Mouse (Mus musculus): ENCODE data around the gene Mfge8. TPM values are rescaled to one million over a fixed set of nuclear protein-coding genes. Genes with fewer than 3 reads are reported as not detected.

Mfge8 gene
- 1 to 10 TPM; 7.2 to 9.3 TPM for total RNA-seq (2023)

DNA sequence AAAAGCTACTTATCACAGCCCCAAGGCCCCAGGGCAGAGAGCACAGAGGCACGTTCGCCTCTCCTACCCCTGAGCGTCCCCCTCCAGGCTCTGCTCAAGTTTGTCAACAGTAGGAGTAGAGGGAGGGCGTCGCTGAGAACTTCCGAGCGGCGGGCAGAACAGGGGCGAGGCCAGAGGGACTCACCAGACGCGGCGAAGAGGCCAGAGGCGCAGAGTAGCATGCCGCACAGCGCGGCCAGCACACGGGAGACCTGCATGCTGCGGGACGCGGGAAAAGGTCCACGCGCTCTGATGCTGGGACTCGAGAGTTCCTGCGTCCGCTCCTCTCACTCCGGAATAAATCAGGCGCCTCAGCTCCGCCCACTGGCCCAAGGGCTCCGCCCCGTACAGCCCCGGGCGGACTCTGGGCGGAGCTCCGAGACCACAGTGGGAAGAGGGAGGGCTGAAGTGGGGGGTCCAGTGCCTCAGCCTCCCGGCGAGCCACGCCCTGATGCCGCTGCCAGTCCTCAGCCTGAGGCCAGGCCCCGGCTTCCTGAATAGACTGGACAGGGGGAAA lies at the start of gene Mfge8:
Gene Mfge8 (minus strand): TSS at position 350 of the 556 bp plus-strand sequence.

GRCm38 (mm10) chr7:79130843-79131444 lies 17.9 kb downstream of the Mfge8 start, which contains the start of gene Hapln3:
Gene Hapln3, minus strand, starts transcription at chr7:79131018.

Other genes starting within 250 kb of the Mfge8 start
- gene Isg20, start 235.6 kb downstream of the Mfge8 start, total RNA-seq (2023): 10 to 100 TPM; 37.2 to 46.0 TPM
- gene Acan, start 95.6 kb downstream of the Mfge8 start, total RNA-seq (2023): under 1 TPM in 1 of 2 experiments, not detected in 1; 0.04 TPM
- gene Hapln3, start 18.0 kb downstream of the Mfge8 start, total RNA-seq (2023): not detected
- 10 to 100 TPM; 63.3 to 72.7 TPM for gene Abhd2, start 124.1 kb upstream of the Mfge8 start, total RNA-seq (2023)
- not detected for gene Rlbp1, start 238.0 kb upstream of the Mfge8 start, total RNA-seq (2023)
- gene Fanci, start 242.9 kb upstream of the Mfge8 start, total RNA-seq (2023): 10 to 100 TPM in 1 of 2 experiments, 1 to 10 TPM in 1; 9.5 to 13.3 TPM